Mouse (Mus musculus) MEL (cell line): ENCODE data around the gene Arhgdib. TPM values are rescaled to one million over a fixed set of nuclear protein-coding genes. Genes with fewer than 3 reads are reported as not detected.

ENCODE experiments used
- DNase-seq: peaks from one replicate; pipeline ENCODE4 v3.0.0; 2011; ENCODE audit warnings: low read depth, low spot score
- H3K27ac ChIP-seq: 2 replicates; pipeline ENCODE4 v1.5.1; 2012; ENCODE audit warnings: low read depth, mild to moderate bottlenecking, control low read depth, low read length, moderate library complexity; ENCODE audit not compliant: control insufficient read depth
- H3K27me3 ChIP-seq, 2 experiments: fragments of 150-350 bp in 1 of 2; sonication (generic) in 1 of 2; 2 replicates each; pipeline ENCODE4 v1.6.1; 2012; ENCODE audit warnings: low read length in 2 of 2, mild to moderate bottlenecking in 2 of 2, improper control_type of control experiment in 1 of 2, moderate library complexity in 1 of 2; ENCODE audit not compliant: insufficient read depth in 2 of 2, control insufficient read depth in 1 of 2
- H3K36me3 ChIP-seq, 2 experiments: 2 replicates each; pipeline ENCODE4 v1.6.1; 2012 to 2014; ENCODE audit warnings: low read length in 2 of 2, improper control_type of control experiment in 1 of 2, inconsistent platforms in 1 of 2, mild to moderate bottlenecking in 1 of 2; ENCODE audit not compliant: insufficient read depth in 2 of 2, control insufficient read depth in 1 of 2
- H3K4me1 ChIP-seq, 2 experiments: fragments of 150-350 bp in 1 of 2; sonication (generic) in 1 of 2; 2 replicates each; pipeline ENCODE4 v1.6.1; 2012; ENCODE audit warnings: low read length in 2 of 2, improper control_type of control experiment in 1 of 2, mild to moderate bottlenecking in 1 of 2; ENCODE audit not compliant: insufficient read depth in 2 of 2, control insufficient read depth in 1 of 2
- H3K4me3 ChIP-seq, 2 experiments: fragments of 150-350 bp in 1 of 2; sonication (generic) in 1 of 2; 2 replicates each; pipeline ENCODE4 v1.5.1; 2012; ENCODE audit warnings: low read depth in 2 of 2, low read length in 2 of 2, mild to moderate bottlenecking in 2 of 2, moderate library complexity in 2 of 2, control low read depth in 1 of 2, improper control_type of control experiment in 1 of 2; ENCODE audit not compliant: control insufficient read depth in 1 of 2, insufficient read depth in 1 of 2
- H3K79me2 ChIP-seq: 2 replicates; pipeline ENCODE4 v1.6.1; 2012; ENCODE audit warnings: mild to moderate bottlenecking, low read length, moderate library complexity; ENCODE audit not compliant: control insufficient read depth, poor library complexity, insufficient read depth
- H3K9ac ChIP-seq: 2 replicates; pipeline ENCODE4 v1.6.1; 2012; ENCODE audit warnings: low read depth, mild to moderate bottlenecking, control low read depth, low read length, moderate library complexity; ENCODE audit not compliant: control insufficient read depth, poor library complexity, severe bottlenecking
- H3K9me3 ChIP-seq: fragments of 150-350 bp; sonication (generic); replicated peaks from 2 replicates; pipeline ENCODE4 v1.6.1; 2012; ENCODE audit warnings: mild to moderate bottlenecking, low read length, improper control_type of control experiment, moderate library complexity; ENCODE audit not compliant: insufficient read depth
- BHLHE40 ChIP-seq: IDR thresholded peaks from 2 replicates; pipeline ENCODE4 v1.6.1; 2012; ENCODE audit warnings: low read depth, mild to moderate bottlenecking, inconsistent platforms, low read length, improper control_type of control experiment, borderline replicate concordance
- CTCF ChIP-seq, 3 experiments: IDR thresholded peaks in 2 of 3; conservative IDR thresholded peaks in 1 of 3; 2 replicates each; pipeline ENCODE4 v1.5.1; 2011 to 2012; ENCODE audit warnings: low read length in 3 of 3, low read depth in 2 of 3, mild to moderate bottlenecking in 2 of 3, improper control_type of control experiment in 1 of 3, inconsistent platforms in 1 of 3, mixed read lengths in 1 of 3, moderate library complexity in 1 of 3; ENCODE audit not compliant: control insufficient read depth in 1 of 3, insufficient read depth in 1 of 3, poor library complexity in 1 of 3, severe bottlenecking in 1 of 3
- E2F4 ChIP-seq: IDR thresholded peaks from 2 replicates; pipeline ENCODE4 v1.6.1; 2011; ENCODE audit warnings: low read depth, low read length, improper control_type of control experiment, borderline replicate concordance
- ELF1 ChIP-seq: IDR thresholded peaks from 2 replicates; pipeline ENCODE4 v1.6.1; 2014; ENCODE audit warnings: low read depth, mild to moderate bottlenecking, inconsistent platforms, low read length, improper control_type of control experiment, moderate library complexity
- EP300 ChIP-seq, 2 experiments: IDR thresholded peaks; 2 replicates each; pipeline ENCODE4 v1.6.1; 2011; ENCODE audit warnings: improper control_type of control experiment in 2 of 2, low read length in 2 of 2, low read depth in 1 of 2, mild to moderate bottlenecking in 1 of 2
- HCFC1 ChIP-seq: IDR thresholded peaks from 2 replicates; pipeline ENCODE4 v1.6.1; 2012; ENCODE audit warnings: low read depth, mild to moderate bottlenecking, inconsistent platforms, low read length, improper control_type of control experiment, moderate library complexity
- JUND ChIP-seq: IDR thresholded peaks from 2 replicates; pipeline ENCODE4 v1.6.1; 2011; ENCODE audit warnings: low read depth, mild to moderate bottlenecking, improper control_type of control experiment, low read length
- KAT2A ChIP-seq: conservative IDR thresholded peaks from 2 replicates; pipeline ENCODE4 v1.6.1; 2012; ENCODE audit warnings: low read depth, low read length, improper control_type of control experiment, inconsistent platforms
- MAFK ChIP-seq: IDR thresholded peaks from 2 replicates; pipeline ENCODE4 v1.6.1; 2011; ENCODE audit warnings: low read depth, mild to moderate bottlenecking, low read length, improper control_type of control experiment, borderline replicate concordance
- MAX ChIP-seq: IDR thresholded peaks from 2 replicates; pipeline ENCODE4 v1.6.1; 2011; ENCODE audit warnings: low read length, improper control_type of control experiment
- MAZ ChIP-seq: IDR thresholded peaks from 2 replicates; pipeline ENCODE4 v1.6.1; 2012; ENCODE audit warnings: low read depth, mild to moderate bottlenecking, inconsistent platforms, low read length, improper control_type of control experiment
- MXI1 ChIP-seq: IDR thresholded peaks from 2 replicates; pipeline ENCODE4 v1.6.1; 2011; ENCODE audit warnings: mild to moderate bottlenecking, low read depth, low read length, improper control_type of control experiment
- MYB ChIP-seq: IDR thresholded peaks from 2 replicates; pipeline ENCODE4 v1.6.1; 2011; ENCODE audit warnings: mild to moderate bottlenecking, low read depth, low read length, improper control_type of control experiment
- MYC ChIP-seq: IDR thresholded peaks from 2 replicates; pipeline ENCODE4 v1.6.1; 2011; ENCODE audit warnings: low read depth, mild to moderate bottlenecking, low read length, improper control_type of control experiment, moderate library complexity
- NELFE ChIP-seq: IDR thresholded peaks from 2 replicates; pipeline ENCODE4 v1.6.1; 2011; ENCODE audit warnings: low read depth, low read length, improper control_type of control experiment
- POLR2A ChIP-seq, 2 experiments: IDR thresholded peaks; 2 replicates each; pipeline ENCODE4 v1.6.1; 2011 to 2012; ENCODE audit warnings: low read length in 2 of 2, mild to moderate bottlenecking in 2 of 2, control low read depth in 1 of 2, improper control_type of control experiment in 1 of 2, low read depth in 1 of 2, moderate library complexity in 1 of 2; ENCODE audit not compliant: control insufficient read depth in 1 of 2, insufficient read depth in 1 of 2, poor library complexity in 1 of 2
- POLR2AphosphoS2 ChIP-seq: IDR thresholded peaks from 2 replicates; pipeline ENCODE4 v1.6.1; 2011; ENCODE audit warnings: low read length, improper control_type of control experiment
- RAD21 ChIP-seq: IDR thresholded peaks from 2 replicates; pipeline ENCODE4 v1.6.1; 2011; ENCODE audit warnings: mild to moderate bottlenecking, low read depth, low read length, improper control_type of control experiment
- RCOR1 ChIP-seq: IDR thresholded peaks from 2 replicates; pipeline ENCODE4 v1.6.1; 2012; ENCODE audit warnings: low read depth, mild to moderate bottlenecking, inconsistent platforms, low read length, improper control_type of control experiment
- SMC3 ChIP-seq: IDR thresholded peaks from 2 replicates; pipeline ENCODE4 v1.6.1; 2011; ENCODE audit warnings: low read depth, low read length, improper control_type of control experiment
- TAL1 ChIP-seq: IDR thresholded peaks from 2 replicates; pipeline ENCODE4 v1.6.1; 2012; ENCODE audit warnings: mild to moderate bottlenecking, inconsistent platforms, low read length, moderate library complexity, mixed read lengths
- TBP ChIP-seq: IDR thresholded peaks from 2 replicates; pipeline ENCODE4 v1.8.0; 2011; ENCODE audit warnings: low read depth, low read length, improper control_type of control experiment
- TCF12 ChIP-seq: IDR thresholded peaks from 2 replicates; pipeline ENCODE4 v1.6.1; 2014; ENCODE audit warnings: low read depth, mild to moderate bottlenecking, inconsistent platforms, low read length, improper control_type of control experiment, moderate library complexity
- UBTF ChIP-seq: IDR thresholded peaks from 2 replicates; pipeline ENCODE4 v1.6.1; 2012; ENCODE audit warnings: low read depth, mild to moderate bottlenecking, inconsistent platforms, low read length, improper control_type of control experiment, moderate library complexity, borderline replicate concordance; ENCODE audit not compliant: insufficient read depth
- ZC3H11A ChIP-seq: IDR thresholded peaks from 2 replicates; pipeline ENCODE4 v1.6.1; 2012; ENCODE audit warnings: low read depth, mild to moderate bottlenecking, inconsistent platforms, low read length, improper control_type of control experiment
- ZKSCAN1 ChIP-seq: IDR thresholded peaks from 2 replicates; pipeline ENCODE4 v1.6.1; 2012; ENCODE audit warnings: low read depth, mild to moderate bottlenecking, inconsistent platforms, low read length, improper control_type of control experiment, moderate library complexity
- ZMIZ1 ChIP-seq: IDR thresholded peaks from 2 replicates; pipeline ENCODE4 v1.6.1; 2012; ENCODE audit warnings: low read depth, mild to moderate bottlenecking, inconsistent platforms, low read length, improper control_type of control experiment, moderate library complexity
- ZNF384 ChIP-seq: IDR thresholded peaks from 2 replicates; pipeline ENCODE4 v1.6.1; 2012; ENCODE audit warnings: low read depth, mild to moderate bottlenecking, inconsistent platforms, low read length, improper control_type of control experiment
- polyA plus RNA-seq, 2 experiments: library from polyadenylated mRNA; stranded (reverse) in 1 of 2; unstranded in 1 of 2; fragments of >175 nt in 1 of 2; fragments of >200 nt in 1 of 2; gene quantifications; 2 replicates each; pipeline versions ENCODE4 v1.2.1 to v1.2.4; 2012; ENCODE audit warnings: low replicate concordance in 2 of 2, low read depth in 1 of 2; ENCODE audit not compliant: insufficient read length in 2 of 2, insufficient read depth in 1 of 2, missing spikeins in 1 of 2
- total RNA-seq: library from RNA; depleted of rRNA; stranded (reverse); fragments of 300-350 nt; gene quantifications from 2 replicates; pipeline ENCODE4 v1.2.3, GENCODE M21; 2012

Arhgdib gene
- total and polyA plus RNA-seq, 3 experiments, result 102 to 408 (median 346) TPM

DNA sequence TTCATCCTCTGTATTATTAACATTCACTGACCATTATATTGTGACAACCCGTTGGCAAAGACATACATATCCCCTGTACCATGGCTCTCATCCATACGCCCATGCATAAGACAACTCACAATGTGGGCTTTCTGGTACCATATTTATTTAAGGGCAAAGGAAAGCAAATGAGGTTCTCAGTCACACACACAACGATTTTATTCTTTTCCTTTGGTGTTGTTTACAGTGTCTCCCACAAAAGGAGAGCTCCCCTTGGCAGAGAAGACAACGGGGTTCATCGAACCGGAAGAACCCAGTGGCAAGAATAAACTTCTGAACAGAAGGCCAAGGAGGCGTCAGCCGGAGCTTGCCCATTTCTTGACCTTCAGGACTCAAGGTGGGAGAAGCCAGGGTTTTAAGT, 18.2 kb downstream of the Arhgdib start, which contains the start of gene Pde6h:
TSS of gene Pde6h (plus strand) at position 301 of the 400 bp plus-strand sequence.
- TF ChIP-seq ZMIZ1 (no peak), HCFC1 (no peak), POLR2A (IDR thresholded peaks at IDR 0.05; ENCODE audit: control insufficient read depth in 1 of 2, insufficient read depth in 1 of 2, low read depth in 1 of 2, low read length in 2 of 2, poor library complexity in 1 of 2) (no peak), MAZ (no peak), MYB (no peak), TBP (no peak), ZC3H11A (no peak), RCOR1 (no peak), UBTF (no peak), MAFK (no peak), RAD21 (no peak), ELF1 (no peak), MXI1 (no peak)
- H3K79me2 ChIP-seq, result no peaks in the 10 kb centered on the region
- no peak for DNase-seq
- H3K4me3 ChIP-seq, result no peak within 1 kb of the TSS
- peaks cover 0 to 4% of the 10 kb centered on the region in 2 experiments; a peak in 1 of 4 replicates for H3K36me3 ChIP-seq
- H3K9ac ChIP-seq, result no peak within 1 kb of the TSS
- no peaks in the 10 kb centered on the region for H3K27me3 ChIP-seq
- H3K27ac ChIP-seq, result no peak within 1 kb of the TSS
- H3K4me1 ChIP-seq, result no peaks in the 10 kb centered on the region
- H3K9me3 ChIP-seq, result no peaks in the 10 kb centered on the region

DNA sequence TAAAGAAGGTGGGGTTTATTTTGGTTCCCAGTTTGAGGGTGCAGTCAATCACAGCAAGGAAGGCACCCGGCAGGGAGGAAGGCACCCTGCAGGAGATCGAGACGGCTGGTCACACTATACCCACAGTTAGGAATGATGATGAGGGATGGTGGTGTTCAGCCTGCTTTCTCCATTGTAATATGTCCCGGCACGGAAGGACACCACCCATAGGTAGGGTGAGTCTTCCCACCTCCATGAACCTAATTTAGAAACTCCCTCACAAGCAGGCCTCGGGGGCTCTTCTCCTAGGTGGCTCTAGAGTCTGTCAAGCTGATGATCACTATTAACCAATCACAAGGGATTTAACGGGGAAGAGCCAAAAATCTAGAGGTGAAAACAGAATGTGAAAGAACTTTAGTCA, 18.8 kb downstream of the Arhgdib start:
- Histone ChIP-seq H3K4me3 (no peak overlapping the region), H3K27ac (no peak overlapping the region), H3K9me3 (no peaks in the 10 kb centered on the region), H3K36me3 (peaks cover 0 to 4% of the 10 kb centered on the region in 2 experiments; a peak in 1 of 4 replicates), H3K9ac (no peak overlapping the region), H3K4me1 (no peaks in the 10 kb centered on the region), H3K79me2 (no peaks in the 10 kb centered on the region), H3K27me3 (no peaks in the 10 kb centered on the region)
- no peak for DNase-seq
- TF ChIP-seq KAT2A, result no peak
- TF ChIP-seq SMC3, result no peak
- TF ChIP-seq POLR2AphosphoS2, result no peak; the same call in 1 of the 2 replicates
- TF ChIP-seq TAL1, result no peak
- no peak for TF ChIP-seq BHLHE40
- no peak for TF ChIP-seq TCF12
- no peak for TF ChIP-seq MYC
- no peak for TF ChIP-seq CTCF (IDR thresholded peaks at IDR 0.05 in 2 of 3, conservative IDR thresholded peaks at IDR 0.05 in 1 of 3; ENCODE audit: control insufficient read depth in 1 of 3, insufficient read depth in 1 of 3, low read depth in 2 of 3, low read length in 3 of 3, poor library complexity in 1 of 3, severe bottlenecking in 1 of 3)
- no peak for TF ChIP-seq ZKSCAN1
- TF ChIP-seq E2F4, result no peak
- TF ChIP-seq MXI1, result no peak
- TF ChIP-seq ZNF384, result no peak
- TF ChIP-seq NELFE, result no peak
- TF ChIP-seq JUND, result no peak
- no peak for TF ChIP-seq MAX
- TF ChIP-seq EP300 (IDR thresholded peaks at IDR 0.05; ENCODE audit: low read depth in 1 of 2, low read length in 2 of 2), result no peak
- TF ChIP-seq MAFK, result no peak
- no peak for TF ChIP-seq RAD21
- no peak for TF ChIP-seq TBP
- no peak for TF ChIP-seq ZC3H11A
